Mouse (Mus musculus): ENCODE measurements around the gene Dlx5. TPM values are rescaled to one million over a fixed set of nuclear protein-coding genes. Genes with fewer than 3 reads are reported as not detected.

Dlx5 gene
- polyA plus RNA-seq, 1 experiment from 2014 or later, result 41.3 TPM

DNA sequence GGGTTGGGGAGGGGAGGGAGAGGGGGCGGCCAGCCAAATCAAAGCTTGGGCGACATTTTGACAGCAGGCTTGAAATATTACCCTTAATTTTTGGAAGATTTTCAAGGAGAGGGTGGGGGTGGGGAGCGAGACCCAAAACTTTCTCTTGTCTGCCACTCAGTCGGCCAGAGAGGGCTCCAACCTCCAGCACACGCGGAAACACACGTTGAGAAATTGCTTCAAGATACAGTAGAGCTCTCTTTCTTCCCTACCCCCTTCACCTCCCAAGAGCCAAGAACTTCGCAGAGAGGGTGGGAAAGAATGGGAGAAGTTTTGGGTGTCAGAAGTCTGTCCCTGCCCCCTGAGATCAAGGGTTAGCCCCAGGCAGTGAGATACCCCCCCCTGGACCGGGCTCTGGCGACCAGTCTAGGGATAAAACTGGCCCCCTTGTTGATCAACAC is 26.1 kb downstream of the Dlx5 start:
- Histone ChIP-seq H3K4me1 (peaks cover 25% of the 10 kb centered on the region), H3K36me3 (no peaks in the 10 kb centered on the region), H3K9ac (no peak overlapping the region), H3K4me2 (replicated peaks) (peak overlapping the region; percentile 47), H3K27me3 (peaks cover 96% of the 10 kb centered on the region), H3K27ac (no peak overlapping the region), H3K9me3 (no peaks in the 10 kb centered on the region), H3K4me3 (peak overlapping the region; percentile 23; the same call in 1 of the 2 replicates)
- no peak for ATAC-seq (ENCODE audit: low FRiP score, low read depth)
- WGBS, result under 1% methylated on average over 10 of the region's 10 CpGs

DNA sequence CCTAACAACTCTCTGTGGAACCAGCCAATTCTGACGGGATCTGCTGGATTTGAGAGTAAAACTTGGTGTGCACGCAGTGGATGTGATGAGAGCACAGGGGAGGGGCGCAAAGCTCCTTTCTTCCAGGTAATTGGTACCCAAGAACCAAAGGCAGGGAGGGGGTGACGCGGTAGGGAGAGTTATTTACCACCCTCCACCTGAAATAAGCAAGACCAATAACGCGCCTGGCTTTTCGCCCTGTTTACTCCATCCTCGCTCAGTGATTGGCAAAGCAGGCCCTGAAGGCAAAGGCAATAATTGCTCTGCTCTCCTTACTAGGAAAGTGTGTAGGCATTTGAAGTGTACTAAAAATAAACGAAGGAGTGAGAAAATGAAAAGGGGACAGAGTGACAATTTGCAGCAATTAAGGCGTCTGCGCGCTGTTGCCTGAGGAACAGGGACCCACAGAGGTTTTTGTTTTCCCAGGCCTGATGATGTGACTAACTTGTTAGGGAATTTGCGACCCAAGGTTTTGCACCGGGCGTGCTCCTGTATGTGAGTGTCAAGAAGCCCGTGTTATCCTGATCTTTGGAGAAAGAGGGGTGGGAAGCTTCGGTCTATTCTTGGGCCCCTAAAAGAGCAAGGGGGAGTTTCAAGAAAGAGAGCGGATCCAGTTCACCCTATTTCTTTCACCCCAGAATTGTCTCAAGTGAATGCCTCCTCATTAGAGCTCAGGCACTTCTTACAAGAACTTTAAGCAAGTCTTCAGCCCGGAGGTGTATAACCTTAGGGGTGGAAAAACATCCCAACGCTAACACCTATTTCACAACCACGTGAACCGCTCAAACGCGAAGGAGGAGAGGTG is 26.8 kb downstream of the Dlx5 start:
- no peak for ATAC-seq (ENCODE audit: low FRiP score, low read depth)
- Histone ChIP-seq H3K4me2 (replicated peaks) (peak overlapping the region; percentile 47), H3K4me1 (peaks cover 19% of the 10 kb centered on the region), H3K27ac (no peak overlapping the region), H3K36me3 (no peaks in the 10 kb centered on the region), H3K9ac (no peak overlapping the region), H3K27me3 (peaks cover 96% of the 10 kb centered on the region), H3K4me3 (0 out of 2 replicates have a peak overlapping the region, but pooled peaks have one; percentile 23), H3K9me3 (no peaks in the 10 kb centered on the region)
- WGBS, result 2% methylated on average over 25 of the region's 25 CpGs

DNA sequence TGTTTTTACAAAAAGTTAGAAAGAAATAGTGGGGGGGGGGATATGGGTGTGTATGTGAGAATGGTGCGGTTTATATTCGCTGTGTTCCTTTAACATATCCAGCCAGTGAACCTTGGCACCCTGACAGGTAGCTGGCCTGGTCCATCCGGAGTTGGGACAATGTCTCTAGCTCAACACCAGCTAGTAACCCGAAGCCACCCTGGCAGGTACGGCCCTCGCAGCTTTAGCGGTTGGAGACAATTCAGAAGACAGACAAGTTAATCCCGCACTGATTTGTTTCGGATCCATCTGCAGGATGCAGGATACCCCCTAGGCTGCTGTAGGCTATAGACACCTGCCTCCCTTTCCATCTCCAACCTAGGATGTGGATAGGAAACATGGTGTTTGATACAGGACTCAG is 27.7 kb downstream of the Dlx5 start:
- ATAC-seq (ENCODE audit: low FRiP score, low read depth), result no peak
- Histone ChIP-seq H3K4me1 (peaks cover 15% of the 10 kb centered on the region), H3K4me2 (replicated peaks) (no peak overlapping the region), H3K4me3 (no peak overlapping the region), H3K9me3 (no peaks in the 10 kb centered on the region), H3K27me3 (peaks cover 94% of the 10 kb centered on the region), H3K36me3 (no peaks in the 10 kb centered on the region), H3K27ac (no peak overlapping the region), H3K9ac (no peak overlapping the region)
- WGBS, result 2% methylated on average over 9 of the region's 9 CpGs

DNA sequence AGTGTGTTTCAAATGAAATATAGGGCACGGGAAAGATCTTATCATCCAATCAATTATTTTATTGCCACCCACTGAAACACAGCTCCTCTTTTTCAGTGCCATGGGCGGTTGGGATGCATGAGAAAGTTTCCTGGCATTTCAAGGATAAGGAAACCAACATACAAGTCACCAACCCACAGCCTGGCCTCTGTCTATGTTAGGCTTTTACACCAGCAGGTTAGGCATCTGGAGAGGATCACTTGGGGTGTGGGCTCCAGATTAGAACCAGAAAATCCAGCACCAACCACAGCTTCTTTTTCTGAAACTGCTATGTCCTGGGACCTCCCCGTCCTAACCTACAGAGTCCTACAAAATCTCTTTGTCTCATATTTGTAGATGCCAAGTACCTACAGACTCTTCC is 28.9 kb downstream of the Dlx5 start:
- Histone ChIP-seq H3K4me2 (replicated peaks) (no peak overlapping the region), H3K9ac (no peak overlapping the region), H3K27me3 (peaks cover 93% of the 10 kb centered on the region), H3K27ac (no peak overlapping the region), H3K4me1 (peaks cover 15% of the 10 kb centered on the region), H3K9me3 (no peaks in the 10 kb centered on the region), H3K36me3 (no peaks in the 10 kb centered on the region), H3K4me3 (no peak overlapping the region)
- no peak for ATAC-seq (ENCODE audit: low FRiP score, low read depth)
- 35% methylated on average over 3 of the region's 3 CpGs for WGBS

DNA sequence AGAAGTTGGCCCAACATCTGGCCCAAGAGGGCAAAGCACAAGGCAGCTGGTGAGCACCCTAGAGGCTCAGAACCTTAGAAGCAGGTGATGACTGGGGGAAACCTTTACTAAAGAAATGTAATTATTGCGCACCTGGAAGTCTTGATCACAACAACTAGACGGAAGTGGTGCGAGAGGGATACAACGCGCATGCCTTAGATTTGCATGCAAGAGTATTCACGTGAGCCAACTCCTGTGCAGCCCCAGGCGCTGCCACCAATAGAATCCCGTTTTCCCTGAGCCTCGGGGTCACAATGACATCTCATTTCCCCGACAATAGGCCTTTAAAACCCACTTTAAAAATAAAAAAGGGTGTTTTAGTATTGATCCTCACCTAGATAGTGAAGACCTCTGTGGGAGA is 30.7 kb downstream of the Dlx5 start:
- H3K36me3 ChIP-seq, result no peaks in the 10 kb centered on the region
- H3K4me2 ChIP-seq (replicated peaks), result no peak overlapping the region
- no peak for ATAC-seq (ENCODE audit: low FRiP score, low read depth)
- H3K9ac ChIP-seq, result no peak overlapping the region
- H3K27me3 ChIP-seq, result peaks cover 87% of the 10 kb centered on the region
- no peak overlapping the region for H3K4me3 ChIP-seq
- 10% methylated on average over 10 of the region's 10 CpGs for WGBS
- H3K27ac ChIP-seq, result no peak overlapping the region
- no peaks in the 10 kb centered on the region for H3K9me3 ChIP-seq
- peaks cover 12% of the 10 kb centered on the region for H3K4me1 ChIP-seq

DNA sequence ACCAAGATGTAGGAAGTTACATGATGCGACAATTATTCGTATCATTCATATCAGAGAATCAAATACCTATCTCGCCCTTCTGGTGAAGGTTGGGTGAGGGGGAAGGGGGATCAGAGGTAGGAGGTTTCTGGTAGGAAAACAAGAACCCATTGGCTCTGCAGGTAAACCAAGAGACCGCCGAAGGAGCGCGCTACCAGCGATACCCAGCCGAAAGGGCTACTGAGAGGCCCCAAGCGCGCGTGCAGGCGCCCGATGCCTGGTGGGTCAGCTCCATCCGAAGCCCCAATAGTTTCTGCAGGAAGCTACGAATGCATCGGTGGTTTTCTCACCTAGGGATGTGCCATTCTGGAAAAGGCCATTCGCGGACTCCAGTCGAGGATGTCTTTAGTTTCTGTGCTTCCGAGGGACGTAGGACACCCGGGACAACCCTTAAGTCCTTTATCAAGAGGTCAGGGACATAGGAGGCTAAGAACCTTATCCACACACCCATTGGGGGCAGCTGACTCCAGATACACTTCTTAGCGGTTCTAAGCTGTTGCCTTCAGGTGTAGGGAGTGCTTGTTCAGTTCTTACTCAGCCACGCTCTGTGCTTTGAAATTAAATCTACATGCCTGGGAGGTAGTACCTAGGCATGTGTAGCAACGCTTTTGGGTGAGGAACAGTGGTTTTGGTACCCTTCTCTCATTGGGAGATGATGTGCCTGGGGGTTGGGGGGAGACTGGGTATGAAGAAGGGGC is 31.4 kb downstream of the Dlx5 start:
- ATAC-seq (ENCODE audit: low FRiP score, low read depth), result no peak
- H3K36me3 ChIP-seq, result no peaks in the 10 kb centered on the region
- 2% methylated on average over 26 of the region's 26 CpGs for whole genome bisulfite sequencing
- no peaks in the 10 kb centered on the region for H3K9me3 ChIP-seq
- H3K27me3 ChIP-seq, result peaks cover 81% of the 10 kb centered on the region
- H3K4me3 ChIP-seq, result peak overlapping the region; percentile 0; the same call in 1 of the 2 replicates
- no peak overlapping the region for H3K27ac ChIP-seq
- no peak overlapping the region; the same call in 1 of the 2 replicates for H3K4me2 ChIP-seq (replicated peaks)
- H3K9ac ChIP-seq, result no peak overlapping the region
- peaks cover 5% of the 10 kb centered on the region; the same call in 1 of the 2 replicates for H3K4me1 ChIP-seq

DNA sequence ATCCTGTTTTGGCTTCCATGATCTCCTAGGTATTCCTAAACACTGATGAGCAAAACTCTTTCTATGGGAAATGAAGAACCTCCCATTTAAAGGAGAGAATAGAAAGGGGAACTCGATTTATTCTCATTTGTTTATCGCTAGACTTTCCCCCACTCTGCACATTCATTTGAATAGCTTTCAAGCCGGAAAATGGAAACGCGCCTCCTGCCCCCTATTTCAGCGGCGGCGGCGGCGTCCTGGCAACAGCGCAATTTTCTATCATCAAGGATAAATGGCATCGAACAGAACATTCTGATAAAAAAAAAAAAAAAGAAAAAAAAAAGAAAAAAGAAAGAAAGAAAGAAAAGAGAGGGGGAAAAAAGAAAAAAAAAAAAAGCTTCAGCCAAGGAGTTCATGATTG is 32.1 kb downstream of the Dlx5 start:
- ATAC-seq (ENCODE audit: low FRiP score, low read depth), result no peak
- Histone ChIP-seq H3K9ac (no peak overlapping the region), H3K9me3 (no peaks in the 10 kb centered on the region), H3K36me3 (no peaks in the 10 kb centered on the region), H3K4me2 (replicated peaks) (no peak overlapping the region), H3K4me1 (no peaks in the 10 kb centered on the region), H3K27me3 (peaks cover 80% of the 10 kb centered on the region), H3K27ac (no peak overlapping the region), H3K4me3 (no peak overlapping the region)
- WGBS, result 3% methylated on average over 12 of the region's 12 CpGs

DNA sequence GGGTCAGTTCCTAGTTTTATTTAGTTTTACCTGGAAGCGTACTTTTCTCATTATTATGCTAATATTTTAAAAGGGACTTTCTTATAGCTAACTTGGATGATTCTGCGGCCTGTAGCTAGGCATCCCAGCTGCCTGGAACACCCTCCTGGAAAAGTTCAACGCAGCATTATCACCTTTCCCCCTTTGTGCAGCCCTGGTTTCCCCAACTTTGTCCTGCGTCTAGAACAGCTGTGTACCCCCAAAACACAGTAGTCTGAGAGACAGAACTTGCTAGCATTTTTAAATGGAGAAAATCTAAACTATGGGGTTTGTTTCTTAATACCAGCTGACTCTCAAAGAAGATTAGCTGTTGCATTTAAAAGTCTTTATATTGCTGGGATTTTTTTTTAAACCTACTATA is 33.3 kb downstream of the Dlx5 start:
- no peak for ATAC-seq (ENCODE audit: low FRiP score, low read depth)
- WGBS, result 32% methylated on average over 4 of the region's 4 CpGs
- H3K27me3 ChIP-seq, result peaks cover 68% of the 10 kb centered on the region

DNA sequence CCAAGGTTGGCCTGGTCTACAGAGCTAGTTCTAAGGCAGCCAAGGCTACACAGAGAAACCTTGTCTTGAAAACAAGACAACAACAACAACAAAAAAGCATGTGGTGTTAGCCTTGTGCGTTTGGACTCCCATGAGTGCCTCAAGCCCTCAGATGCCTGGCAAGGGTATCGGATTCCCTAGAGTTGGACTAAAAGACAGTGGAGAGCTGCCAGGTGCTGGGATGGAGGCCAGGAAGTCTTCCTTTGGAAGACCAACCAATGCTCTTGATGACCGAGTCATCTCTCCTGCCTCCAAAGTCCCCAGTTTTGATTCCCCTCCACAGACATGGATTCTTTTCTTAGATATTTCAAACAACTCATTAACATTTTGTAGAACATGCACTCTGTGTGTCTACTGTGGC is 48.6 kb downstream of the Dlx5 start:
- Histone ChIP-seq H3K9ac (no peak overlapping the region), H3K27ac (no peak overlapping the region), H3K4me2 (replicated peaks) (no peak overlapping the region), H3K27me3 (no peaks in the 10 kb centered on the region), H3K36me3 (no peaks in the 10 kb centered on the region), H3K4me1 (no peaks in the 10 kb centered on the region), H3K4me3 (no peak overlapping the region), H3K9me3 (no peaks in the 10 kb centered on the region)
- 84% methylated on average over 3 of the region's 3 CpGs for WGBS
- ATAC-seq (ENCODE audit: low FRiP score, low read depth), result no peak

More for the DNA sequence above, 33.3 kb downstream of the Dlx5 start:
- no peaks in the 10 kb centered on the region for H3K9me3 ChIP-seq
- no peak overlapping the region for H3K9ac ChIP-seq
- H3K4me1 ChIP-seq, result no peaks in the 10 kb centered on the region
- H3K4me3 ChIP-seq, result no peak overlapping the region
- no peak overlapping the region for H3K4me2 ChIP-seq (replicated peaks)
- no peak overlapping the region for H3K27ac ChIP-seq
- H3K36me3 ChIP-seq, result no peaks in the 10 kb centered on the region

DNA sequence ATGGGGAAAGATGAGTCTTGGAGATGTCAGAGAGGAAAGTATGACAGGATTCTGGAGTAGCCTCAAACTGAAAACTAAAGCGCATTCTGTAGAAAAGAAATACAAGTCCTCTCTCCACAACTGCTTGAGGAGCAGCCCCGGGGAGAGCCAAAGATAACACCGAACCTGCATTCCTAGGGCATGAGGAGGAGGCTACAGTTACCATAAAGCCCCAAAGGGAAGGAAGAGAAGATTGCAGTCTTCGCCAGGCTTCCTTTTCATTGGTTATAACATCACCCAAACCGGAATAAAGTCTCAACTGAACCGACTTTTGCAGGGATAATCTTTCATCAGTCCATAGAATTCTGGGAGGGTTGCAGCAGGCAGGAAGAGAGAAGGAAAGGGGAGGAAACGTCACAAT is 51.4 kb downstream of the Dlx5 start:
- WGBS, result 65% methylated on average over 7 of the region's 7 CpGs
- Histone ChIP-seq H3K36me3 (no peaks in the 10 kb centered on the region), H3K27me3 (no peaks in the 10 kb centered on the region; the same call in 1 of the 2 replicates), H3K27ac (no peak overlapping the region), H3K9me3 (no peaks in the 10 kb centered on the region), H3K4me2 (replicated peaks) (no peak overlapping the region), H3K4me3 (no peak overlapping the region), H3K9ac (no peak overlapping the region), H3K4me1 (no peaks in the 10 kb centered on the region)
- ATAC-seq (ENCODE audit: low FRiP score, low read depth), result no peak

Measured in limb, embryonic 13.5 days (tissue).